Mouse (Mus musculus) CH12.LX (cell line): ENCODE measurements around the gene Foxk1.

Source experiments
- CTCF ChIP-seq, 2 experiments: IDR thresholded peaks in 1 of 2; conservative IDR thresholded peaks in 1 of 2; 2 replicates each; pipeline ENCODE4 v1.5.1; 2011 to 2012; ENCODE audit warnings: low read depth in 2 of 2, low read length in 2 of 2, improper control_type of control experiment in 1 of 2, inconsistent platforms in 1 of 2, mild to moderate bottlenecking in 1 of 2, moderate library complexity in 1 of 2
- EP300 ChIP-seq: IDR thresholded peaks from 2 replicates; pipeline ENCODE4 v1.6.1; 2011; ENCODE audit warnings: low read length, improper control_type of control experiment
- MEF2A ChIP-seq: IDR thresholded peaks from 2 replicates; pipeline ENCODE4 v1.6.1; 2014; ENCODE audit warnings: low read depth, mild to moderate bottlenecking, inconsistent platforms, low read length, improper control_type of control experiment, borderline replicate concordance
- POLR2A ChIP-seq: IDR thresholded peaks from 2 replicates; pipeline ENCODE4 v1.6.1; 2011; ENCODE audit warnings: low read depth, mild to moderate bottlenecking, improper control_type of control experiment, low read length
- RAD21 ChIP-seq: IDR thresholded peaks from 2 replicates; pipeline ENCODE4 v1.6.1; 2011; ENCODE audit warnings: low read depth, mild to moderate bottlenecking, low read length, improper control_type of control experiment, moderate library complexity
- USF2 ChIP-seq: conservative IDR thresholded peaks from 2 replicates; pipeline ENCODE4 v1.6.1; 2011; ENCODE audit warnings: low read depth, low read length, improper control_type of control experiment
- ZNF384 ChIP-seq: IDR thresholded peaks from 2 replicates; pipeline ENCODE4 v1.6.1; 2012; ENCODE audit warnings: low read depth, low read length, improper control_type of control experiment, inconsistent platforms

GRCm38 (mm10) chr5:142457345-142457744 lies 56.0 kb downstream of the Foxk1 start:
- TF ChIP-seq CTCF (conservative IDR thresholded peaks at IDR 0.05 in 1 of 2, IDR thresholded peaks at IDR 0.05 in 1 of 2; ENCODE audit: low read depth in 2 of 2, low read length in 2 of 2) (no peak), POLR2A (no peak), ZNF384 (no peak), MEF2A (no peak), EP300 (no peak), USF2 (no peak), RAD21 (no peak)
